Mouse (Mus musculus): Measurements from ENCODE around the gene Col6a3. TPM values are rescaled to one million over a fixed set of nuclear protein-coding genes. Genes with fewer than 3 reads are reported as not detected.

The Col6a3 gene
- total RNA-seq, 2 experiments from 2014 or later = 5.3 to 8.8 TPM

DNA sequence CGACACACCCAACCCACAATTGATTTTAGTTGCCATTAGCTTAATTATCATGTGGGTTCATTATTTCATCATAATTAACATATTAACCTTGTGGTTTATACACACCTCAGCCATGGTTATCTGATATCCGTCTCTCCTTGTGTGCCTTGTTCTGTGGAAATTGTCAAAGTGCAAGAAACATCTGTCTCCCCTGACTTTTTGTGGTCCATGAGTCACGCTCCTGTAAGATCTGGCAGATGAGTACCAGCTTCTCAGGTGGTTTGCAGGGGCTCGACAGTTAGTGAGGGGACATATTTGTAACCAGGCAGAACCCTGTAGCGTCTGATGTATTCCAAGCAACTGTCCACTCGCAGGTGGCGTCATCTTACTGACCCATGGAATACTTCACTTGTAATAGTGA lies 101.1 kb downstream of the Col6a3 start:
- no peak for DNase-seq (ENCODE audit: extremely low spot score in 1 of 2, low spot score in 2 of 2)
- intact Hi-C loops (cut with DNase I) = no loop called here

DNA sequence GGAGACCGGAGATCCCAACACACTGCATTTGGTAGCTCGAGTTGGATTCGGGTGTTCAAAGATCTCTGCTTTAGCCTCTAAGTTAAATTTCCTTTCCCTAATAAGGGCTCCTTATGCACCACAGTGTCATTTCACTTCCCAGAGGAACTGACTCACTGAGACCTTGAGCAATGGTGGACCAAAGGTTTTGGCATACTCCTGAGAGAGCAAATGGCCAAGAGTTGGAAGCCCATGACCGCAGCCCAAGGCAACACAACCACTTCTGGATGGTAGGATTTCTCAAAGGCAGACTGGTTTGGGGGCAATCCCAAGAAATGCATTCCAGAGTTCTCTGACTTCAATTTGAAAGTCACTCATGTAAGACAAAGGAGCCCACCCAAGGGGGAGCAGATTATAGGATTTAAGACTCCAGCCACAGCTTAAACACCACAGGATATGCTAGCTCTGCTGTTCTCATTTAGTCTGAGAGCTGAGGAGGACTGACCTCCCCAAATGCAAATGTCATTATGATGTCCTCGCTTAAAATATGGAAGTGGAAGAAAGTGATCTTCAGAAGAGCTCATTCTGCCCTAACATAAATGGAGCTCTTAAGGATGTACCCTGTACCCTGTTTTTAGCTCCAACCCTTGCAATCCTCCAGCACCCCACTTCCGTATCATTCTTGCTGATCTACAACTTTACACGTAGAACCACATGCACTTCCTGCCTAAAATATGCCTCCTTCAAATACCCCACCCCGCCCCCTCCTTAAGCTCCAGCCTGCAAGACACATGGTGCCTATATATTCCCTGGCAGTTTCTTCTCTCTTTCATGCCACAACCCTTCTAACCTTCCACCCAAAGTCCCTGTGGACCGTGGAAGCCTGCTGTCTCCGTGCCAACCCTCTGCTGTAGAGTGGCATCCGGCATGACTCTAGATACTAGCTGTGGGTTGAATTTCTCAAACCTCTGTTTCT lies 103.3 kb downstream of the Col6a3 start:
- DNase-seq (ENCODE audit: extremely low spot score in 1 of 2, low spot score in 2 of 2) = no peak
- intact Hi-C loops (cut with DNase I) = no loop called here

DNA sequence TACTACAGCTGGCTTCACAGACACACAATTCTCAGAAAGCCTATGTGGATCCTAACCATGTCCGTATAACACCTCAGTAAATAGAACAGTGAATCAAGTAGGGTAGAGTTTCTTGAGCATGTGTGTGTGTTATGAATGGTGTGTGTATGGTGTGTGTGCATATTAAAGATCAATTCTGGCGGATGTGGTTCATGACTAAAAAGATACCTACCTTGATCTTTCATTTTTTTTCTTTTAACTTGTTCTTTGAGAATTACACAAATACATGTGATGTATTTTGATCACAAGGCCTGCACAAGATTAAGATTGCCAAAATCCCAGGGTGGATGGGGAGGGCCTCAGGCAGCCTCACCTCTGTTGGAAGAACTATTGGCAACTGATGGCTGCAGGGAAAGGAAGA lies 104.9 kb downstream of the Col6a3 start:
- DNase-seq (ENCODE audit: extremely low spot score in 1 of 2, low spot score in 2 of 2) = no peak
- intact Hi-C loops (cut with DNase I) = no loop called here

DNA sequence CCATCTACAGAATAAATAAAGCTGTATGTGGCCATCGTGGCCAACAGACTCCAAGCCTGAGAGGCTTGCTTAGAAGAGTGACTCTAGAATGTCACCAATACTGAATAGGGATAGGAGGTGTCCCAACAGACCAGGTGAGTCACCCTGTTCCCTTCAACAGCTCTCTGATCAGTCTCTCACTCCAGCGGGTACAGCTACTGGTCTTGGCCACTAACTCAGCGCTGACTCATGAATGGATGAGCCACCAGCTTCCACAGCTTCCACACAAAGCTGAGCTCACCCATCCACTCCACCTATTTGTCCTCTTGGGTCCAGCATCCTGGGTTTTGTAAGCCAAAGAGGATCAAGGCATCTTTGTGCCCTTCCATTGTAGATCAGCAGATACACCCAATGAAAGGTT lies 114.3 kb downstream of the Col6a3 start:
- DNase-seq (ENCODE audit: extremely low spot score in 1 of 2, low spot score in 2 of 2) = no peak
- intact Hi-C loops (cut with DNase I) = no loop called here

DNA sequence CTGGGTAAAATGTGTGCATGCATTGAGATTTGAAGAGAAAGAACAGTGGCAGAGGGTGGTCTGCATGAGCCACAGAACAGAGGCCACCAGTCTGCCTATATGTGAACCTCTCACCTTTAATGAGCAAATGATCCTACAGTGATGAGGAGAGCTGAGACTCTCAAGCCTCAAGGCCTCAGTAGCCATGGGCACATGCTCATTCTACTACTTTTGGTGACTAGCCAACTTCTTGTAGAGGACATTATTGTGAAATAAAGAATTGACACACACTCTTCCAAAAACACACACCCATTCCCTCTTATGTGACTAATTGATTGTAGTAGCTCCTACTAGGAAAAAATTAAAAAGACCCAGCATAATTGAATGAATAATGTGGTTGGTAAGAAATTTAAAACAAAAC lies 120.0 kb downstream of the Col6a3 start:
- DNase-seq (ENCODE audit: extremely low spot score in 1 of 2, low spot score in 2 of 2) = no peak
- intact Hi-C loops (cut with DNase I) = no loop called here

DNA sequence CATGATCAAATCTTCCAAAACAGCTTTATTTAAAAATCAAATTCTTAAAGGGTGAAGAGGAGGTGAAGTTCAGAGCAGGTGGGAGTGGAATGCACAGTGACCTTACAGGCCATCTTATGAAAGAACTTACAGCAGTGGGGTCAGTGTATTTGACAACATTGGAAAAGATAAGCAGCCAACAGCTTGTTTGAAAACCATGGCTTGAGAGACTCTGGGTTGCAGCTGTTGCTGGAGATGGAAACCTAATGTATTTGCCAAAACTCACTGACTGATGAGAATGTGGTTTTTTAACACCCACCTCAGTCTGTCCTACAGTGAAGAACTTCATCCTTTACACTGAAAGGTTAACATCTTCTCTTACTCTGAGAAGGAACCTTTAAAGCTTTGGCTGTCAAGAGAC lies 120.4 kb downstream of the Col6a3 start:
- no peak for DNase-seq (ENCODE audit: extremely low spot score in 1 of 2, low spot score in 2 of 2)
- intact Hi-C loops (cut with DNase I) = no loop called here

DNA sequence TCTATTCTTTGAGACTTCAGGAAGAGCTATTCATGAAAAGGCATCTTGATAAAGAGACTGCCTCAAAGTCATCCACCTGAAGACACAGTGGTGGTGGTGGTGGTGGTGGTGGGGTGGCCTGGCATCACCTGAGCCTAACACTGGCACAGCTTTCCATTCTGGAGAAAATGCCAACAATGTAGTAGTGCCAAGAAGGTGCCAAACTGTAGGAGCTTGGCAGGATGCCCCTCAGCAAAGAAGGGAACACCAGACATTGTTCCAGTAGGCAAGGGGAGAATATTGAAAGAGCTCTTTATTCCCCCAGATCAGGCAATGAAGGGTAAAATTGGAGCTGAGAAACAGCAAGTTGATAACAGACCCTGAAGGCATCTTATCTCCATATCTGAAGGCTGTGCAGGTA lies 121.8 kb downstream of the Col6a3 start:
- intact Hi-C loops (cut with DNase I) = no loop called here
- no peak for DNase-seq (ENCODE audit: extremely low spot score in 1 of 2, low spot score in 2 of 2)

DNA sequence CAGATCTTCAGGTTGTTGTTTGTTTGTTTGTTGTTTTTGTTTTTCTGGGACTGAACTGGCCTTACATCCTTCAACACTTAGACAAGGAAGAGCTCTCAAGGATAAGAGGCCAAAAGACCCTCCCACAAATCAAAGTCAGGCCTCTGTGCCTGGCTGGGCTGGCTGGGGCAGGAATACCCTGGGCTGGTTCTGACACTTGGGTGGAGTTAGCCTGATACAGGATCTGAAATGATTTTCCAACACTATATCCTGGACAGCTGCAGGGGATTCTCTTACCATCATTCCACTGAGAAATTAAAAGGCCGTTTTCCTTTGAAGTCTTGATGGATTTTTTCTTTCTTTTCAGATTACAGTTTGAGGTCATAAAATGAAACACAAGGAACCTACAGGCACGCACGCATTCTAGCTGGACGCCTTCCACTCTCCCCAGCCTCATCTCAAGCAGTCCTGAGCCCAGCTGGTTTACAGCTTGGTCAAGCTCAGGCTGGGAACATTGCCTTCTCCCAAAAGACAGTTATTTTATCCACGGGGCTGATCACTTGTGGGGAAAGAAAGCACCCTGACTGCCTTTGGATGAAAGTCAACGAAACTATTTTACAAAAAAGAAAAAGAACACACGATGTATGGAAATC lies 123.0 kb downstream of the Col6a3 start:
- no peak for DNase-seq (ENCODE audit: extremely low spot score in 1 of 2, low spot score in 2 of 2)
- intact Hi-C loops (cut with DNase I) = no loop called here

DNA sequence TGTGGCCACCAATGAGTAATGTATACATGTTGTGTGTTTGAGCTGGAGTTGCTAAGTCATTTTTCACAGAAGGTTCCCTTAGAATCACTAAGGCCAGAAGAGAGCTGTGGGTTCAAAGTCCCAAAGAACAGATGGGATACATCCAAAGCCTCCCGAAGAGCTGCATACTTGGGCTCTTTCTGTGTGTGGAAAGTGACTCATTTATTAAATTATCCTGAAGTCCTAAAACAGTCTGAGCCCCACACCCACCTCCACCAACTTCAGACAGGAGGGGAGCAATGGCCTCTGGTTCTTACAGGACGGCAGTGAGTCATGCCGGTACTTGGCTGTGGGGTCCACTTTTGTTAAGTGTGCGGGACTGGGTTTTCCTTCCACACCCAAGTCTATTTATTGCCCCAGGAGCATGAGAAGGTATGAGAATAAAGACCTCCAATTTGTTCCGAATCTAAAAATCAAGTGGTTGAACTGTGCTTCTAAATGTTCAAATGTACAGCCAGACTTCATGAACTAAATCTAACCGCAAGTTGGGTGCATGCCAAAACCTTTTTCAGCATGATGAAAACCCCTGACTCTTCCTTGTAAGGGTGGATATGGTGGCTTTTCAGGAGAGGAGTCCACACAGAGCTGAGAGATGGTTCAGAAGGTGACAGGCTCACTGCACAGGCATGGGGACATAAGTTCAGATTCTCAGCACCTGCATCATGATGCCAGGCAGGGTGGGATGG lies 124.8 kb downstream of the Col6a3 start:
- no peak for DNase-seq (ENCODE audit: extremely low spot score in 1 of 2, low spot score in 2 of 2)
- intact Hi-C loops (cut with DNase I) = no loop called here

DNA sequence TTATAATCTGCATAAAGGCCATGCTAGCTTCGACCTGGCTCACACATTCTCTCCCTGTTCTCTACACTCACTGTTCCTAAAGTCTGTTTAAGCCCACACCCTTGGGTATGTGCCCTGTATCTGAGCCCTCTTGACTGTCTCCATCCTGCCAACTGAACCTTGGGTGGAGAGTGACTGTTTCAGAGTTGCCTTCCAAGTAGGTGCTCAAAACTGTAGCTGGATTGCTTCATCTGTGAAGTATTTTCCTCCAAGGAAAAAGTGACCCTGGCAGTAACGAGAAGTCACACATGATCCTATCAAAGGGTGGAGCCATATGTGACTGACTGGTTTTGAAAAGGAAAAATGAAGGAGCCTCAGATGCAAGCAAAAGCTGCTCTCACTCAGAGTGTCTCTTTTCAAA lies 127.5 kb downstream of the Col6a3 start:
- no peak for DNase-seq (ENCODE audit: extremely low spot score in 1 of 2, low spot score in 2 of 2)
- intact Hi-C loops (cut with DNase I) = no loop called here

Other genes with a start within 250 kb of the Col6a3 start
- gene Cops8, start 241.0 kb downstream of the Col6a3 start, total RNA-seq (2021) = 100 to 1,000 TPM; 101 to 104 TPM
- gene Mlph, start 71.1 kb upstream of the Col6a3 start, total RNA-seq (2021) = under 1 TPM; 0.63 to 0.88 TPM
- not detected for gene Prlh, start 109.1 kb upstream of the Col6a3 start, total RNA-seq (2021)
- under 1 TPM in 1 of 2 experiments, not detected in 1; 0.21 TPM for gene Rab17, start 125.7 kb upstream of the Col6a3 start, total RNA-seq (2021)
- gene Lrrfip1, start 154.8 kb upstream of the Col6a3 start, total RNA-seq (2021) = 10 to 100 TPM; 71.3 to 79.0 TPM

Measured in left cerebral cortex, postnatal 10 days (tissue).